Mouse (Mus musculus) cerebellum, postnatal 36 days (tissue): ENCODE data around the gene Fto.
A peak's percentile ranks its signal among the peaks of the same experiment; 100 is the strongest.

Source experiments
- DNase-seq, 2 experiments: peaks; one replicate each; pipeline ENCODE4 v3.0.0; 2021 to 2022; ENCODE audit warnings: mixed read lengths in 2 of 2

Fto gene

GRCm38 (mm10) chr8:91570809-91571208 is 257.5 kb downstream of the Fto start:
- DNase-seq: no peak

GRCm38 (mm10) chr8:91571978-91572377 is 258.7 kb downstream of the Fto start:
- DNase-seq: no peak

GRCm38 (mm10) chr8:91572630-91573029 is 259.3 kb downstream of the Fto start:
- no peak for DNase-seq

GRCm38 (mm10) chr8:91575576-91575975 is 262.3 kb downstream of the Fto start:
- no peak for DNase-seq

- DNase-seq: no peak
These were observed 263.0 kb downstream of the Fto start for GRCm38 (mm10) chr8:91576086-91576917.

- DNase-seq: no peak
These were observed 263.6 kb downstream of the Fto start for GRCm38 (mm10) chr8:91576918-91577241.

- DNase-seq: no peak
These were observed 264.3 kb downstream of the Fto start for GRCm38 (mm10) chr8:91577605-91578004.

GRCm38 (mm10) chr8:91584620-91585415 is 271.5 kb downstream of the Fto start:
- DNase-seq: no peak

- no peak for DNase-seq
These were observed 279.2 kb downstream of the Fto start for GRCm38 (mm10) chr8:91592436-91593105.

- no peak for DNase-seq
These were observed 280.0 kb downstream of the Fto start for GRCm38 (mm10) chr8:91593202-91593781.

- no peak for DNase-seq
These were observed 286.1 kb downstream of the Fto start for GRCm38 (mm10) chr8:91599349-91599837.

GRCm38 (mm10) chr8:91603751-91604150 is 290.4 kb downstream of the Fto start:
- DNase-seq: no peak

- no peak for DNase-seq
These were observed 292.6 kb downstream of the Fto start for GRCm38 (mm10) chr8:91605901-91606300.

GRCm38 (mm10) chr8:91607091-91607490 is 293.8 kb downstream of the Fto start:
- peak; percentile 56 to 60 for DNase-seq

GRCm38 (mm10) chr8:91611191-91611590 is 297.9 kb downstream of the Fto start:
- no peak for DNase-seq

GRCm38 (mm10) chr8:91611723-91612362 is 298.5 kb downstream of the Fto start:
- no peak for DNase-seq

- no peak for DNase-seq
These were observed 299.2 kb downstream of the Fto start for GRCm38 (mm10) chr8:91612387-91613130.

GRCm38 (mm10) chr8:91613603-91614002 is 300.3 kb downstream of the Fto start:
- no peak for DNase-seq

GRCm38 (mm10) chr8:91615196-91615595 is 301.9 kb downstream of the Fto start:
- DNase-seq: no peak

- no peak for DNase-seq
These were observed 302.7 kb downstream of the Fto start for GRCm38 (mm10) chr8:91615781-91616683.

- no peak for DNase-seq
These were observed 304.4 kb downstream of the Fto start for GRCm38 (mm10) chr8:91617772-91618171.
